Mouse (Mus musculus): ENCODE data around the gene Hsd17b2.

Gene Hsd17b2

DNA sequence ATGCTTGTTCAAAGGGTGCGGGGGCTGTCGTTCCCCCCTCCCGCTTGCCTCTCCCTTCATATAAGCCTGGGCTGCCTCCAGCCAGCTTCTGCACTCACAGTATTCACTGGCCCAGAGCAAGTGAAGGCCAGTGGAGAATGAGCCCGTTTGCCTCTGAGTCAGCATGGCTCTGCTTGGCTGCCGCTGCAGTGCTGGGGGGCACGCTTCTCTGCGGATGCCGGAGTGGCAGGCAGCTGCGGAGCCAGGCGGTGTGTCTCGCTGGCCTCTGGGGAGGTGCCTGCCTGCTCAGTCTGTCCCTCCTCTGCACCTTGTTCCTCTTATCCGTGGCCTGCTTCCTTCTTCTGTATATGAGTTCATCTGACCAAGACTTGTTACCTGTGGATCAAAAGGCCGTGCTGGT is at the start of gene Hsd17b2:
Gene Hsd17b2 (plus strand): TSS at position 46 of the 400 bp plus-strand sequence.
- DNase-seq (ENCODE audit: low read depth, low spot score) = no peak

DNA sequence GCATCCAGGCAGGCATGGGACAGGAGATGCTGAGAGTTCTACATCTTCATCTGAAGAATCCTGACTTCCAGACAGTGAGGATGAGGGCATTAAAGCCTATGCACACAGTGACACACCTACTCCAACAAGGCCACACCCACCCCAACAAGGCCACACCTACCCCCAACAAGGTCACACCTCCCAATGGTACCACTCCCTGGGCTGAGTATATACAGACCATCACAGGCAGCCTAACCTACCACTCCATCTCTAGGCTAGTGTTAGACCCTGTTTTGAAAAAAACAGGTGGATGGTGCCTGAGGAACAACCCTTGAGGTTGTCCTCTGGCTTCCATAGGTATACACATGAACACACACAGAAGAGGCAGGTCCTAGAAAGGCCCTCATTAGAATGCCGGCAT is 49.4 kb upstream of the Hsd17b2 start:
- no peak for DNase-seq (ENCODE audit: low read depth, low spot score)

DNA sequence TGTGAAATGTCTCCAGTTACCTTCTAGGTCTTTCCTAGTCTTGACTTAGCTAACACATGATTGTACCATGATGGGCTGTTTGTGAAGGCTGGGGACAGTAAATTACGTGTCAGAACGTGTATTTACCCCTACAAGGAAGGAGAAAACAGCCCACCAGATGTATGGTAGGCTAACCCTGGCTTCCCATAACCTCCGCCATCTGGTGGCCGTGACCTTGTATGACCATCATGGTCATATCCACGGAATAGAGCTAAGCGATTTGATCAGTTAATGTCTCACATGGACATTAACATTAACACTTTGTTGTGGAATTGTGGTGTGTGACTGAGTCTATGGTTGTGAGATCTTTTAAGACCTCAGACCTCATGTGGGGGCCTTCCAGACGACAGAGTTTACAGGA is 42.7 kb upstream of the Hsd17b2 start:
- no peak for DNase-seq (ENCODE audit: low read depth, low spot score)

DNA sequence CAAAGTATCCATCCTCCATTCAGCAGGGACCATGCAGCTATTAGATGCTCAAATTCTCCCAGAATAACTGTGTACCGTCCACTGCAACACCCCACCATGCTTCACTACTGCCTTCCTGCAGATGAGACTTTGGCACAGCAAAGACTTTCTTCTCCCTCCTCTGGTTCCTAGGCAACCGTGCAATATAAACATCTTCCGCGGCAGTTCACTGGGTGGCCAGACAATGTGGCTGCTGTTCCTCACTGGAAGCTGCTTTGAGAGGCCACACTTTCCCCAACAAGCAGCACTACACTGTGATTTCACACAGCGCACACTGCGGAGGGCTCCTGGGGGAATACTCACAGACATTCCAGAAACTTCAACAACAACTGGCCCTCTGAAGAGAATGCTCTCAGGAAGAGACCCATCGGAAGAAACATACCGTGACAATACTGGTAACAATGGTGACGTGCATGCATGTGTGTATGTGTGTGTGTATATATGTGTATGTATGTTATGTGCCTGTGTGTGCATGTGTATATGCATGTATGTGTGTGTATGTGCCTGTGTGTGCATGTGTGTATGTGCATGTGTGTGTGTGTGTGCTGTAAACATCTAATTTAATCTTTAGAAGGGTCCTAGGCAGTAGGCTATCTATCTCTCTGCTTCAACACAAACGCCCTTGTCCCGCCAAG is 41.2 kb upstream of the Hsd17b2 start:
- DNase-seq (ENCODE audit: low read depth, low spot score) = no peak

DNA sequence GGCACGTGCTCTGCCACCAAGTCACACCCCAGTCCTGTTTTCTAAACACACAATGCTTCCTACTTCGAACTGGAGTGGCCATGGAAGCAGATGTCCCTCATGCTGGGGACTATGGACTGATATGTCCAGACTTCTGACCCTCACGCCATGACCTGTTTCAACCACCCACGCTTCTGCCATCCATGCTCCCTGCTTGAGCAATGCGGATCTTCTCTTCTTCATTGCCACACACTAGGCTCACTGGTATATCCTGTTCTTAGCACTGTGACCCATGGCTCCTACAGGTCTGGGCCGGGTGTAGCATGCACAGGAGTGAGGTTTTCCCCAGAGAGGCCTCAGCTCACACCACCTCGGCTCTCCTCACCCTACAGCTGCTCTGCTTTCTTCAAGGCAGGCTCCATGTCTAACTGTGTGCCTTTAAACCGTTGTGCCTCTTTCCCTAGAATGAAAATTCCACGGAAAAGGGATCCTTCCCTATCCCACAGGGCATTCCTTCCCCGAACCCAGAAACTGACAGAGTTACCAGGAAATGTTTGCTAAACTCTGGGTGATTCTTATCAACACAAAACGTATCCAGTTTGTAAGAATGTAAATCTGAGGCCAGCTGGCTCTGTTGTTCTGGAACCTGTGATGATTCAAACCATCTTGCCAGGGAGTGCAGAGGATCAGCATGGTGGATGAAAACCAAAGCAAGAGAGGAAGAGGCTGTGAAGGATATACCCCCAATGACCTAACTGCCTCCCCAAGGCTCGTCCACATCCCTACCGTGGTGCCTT is 34.2 kb upstream of the Hsd17b2 start:
- DNase-seq (ENCODE audit: low read depth, low spot score) = no peak

DNA sequence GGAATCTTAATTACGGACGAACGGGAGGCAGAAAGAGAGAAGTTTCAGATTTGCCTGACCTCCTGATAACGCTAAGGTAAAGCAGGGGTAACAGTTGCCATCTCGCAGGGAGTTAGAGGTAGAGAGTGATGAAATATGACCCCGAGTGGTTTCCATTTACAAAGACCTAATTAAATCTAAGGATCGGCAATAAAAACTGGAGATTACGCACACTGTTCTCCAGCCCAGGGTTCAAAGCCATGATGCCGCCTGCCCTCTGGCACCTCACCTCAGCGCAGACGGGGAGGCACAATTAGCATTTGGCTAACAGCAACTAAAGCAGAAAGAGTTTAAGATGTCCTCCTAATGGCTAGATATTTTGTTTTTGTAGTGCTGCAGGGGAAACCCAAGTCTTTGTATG is 31.2 kb upstream of the Hsd17b2 start:
- DNase-seq (ENCODE audit: low read depth, low spot score) = no peak

DNA sequence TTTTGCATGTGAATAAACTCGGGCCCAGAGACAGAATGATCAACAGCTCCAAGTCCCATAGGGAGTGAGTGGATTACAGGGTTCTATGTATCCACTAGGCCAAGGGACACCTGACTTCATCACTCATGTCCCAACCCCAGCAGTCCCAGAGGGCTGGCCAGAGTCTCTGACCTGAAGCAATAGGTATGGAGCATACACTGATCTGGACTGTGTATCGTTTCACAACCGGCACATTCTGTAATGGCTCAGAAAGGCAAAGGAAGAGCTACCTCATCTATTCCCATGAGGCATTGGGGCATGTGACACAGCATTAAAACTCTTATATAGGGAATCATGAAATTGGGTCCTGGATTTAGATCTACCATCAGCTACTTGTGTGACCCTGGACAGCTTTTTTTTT is 29.1 kb upstream of the Hsd17b2 start:
- DNase-seq (ENCODE audit: low read depth, low spot score) = no peak

DNA sequence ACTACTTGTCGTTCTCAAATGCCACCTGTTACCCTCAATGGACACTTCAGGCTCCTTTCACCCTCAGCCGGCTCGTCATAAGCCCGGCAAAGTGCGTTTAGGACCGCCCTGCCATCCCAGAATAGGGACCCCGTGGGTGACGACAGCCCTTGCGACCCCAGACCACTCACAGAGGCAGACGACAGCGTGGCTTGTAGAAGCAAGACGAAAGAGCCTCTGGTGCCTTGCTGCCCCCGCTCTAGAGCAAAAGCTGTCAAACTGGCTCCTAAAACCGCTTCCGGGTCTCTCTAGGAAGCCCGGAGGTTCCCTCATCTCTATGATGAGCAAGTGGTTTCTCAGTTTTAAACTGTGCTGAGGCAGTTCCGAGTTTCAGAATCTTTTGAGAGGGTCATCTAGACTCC is 28.3 kb upstream of the Hsd17b2 start, which contains the start of gene Sdr42e1:
Gene Sdr42e1 (minus strand): TSS at position 260 of the 401 bp plus-strand sequence.
- DNase-seq (ENCODE audit: low read depth, low spot score) = peak; percentile 22

DNA sequence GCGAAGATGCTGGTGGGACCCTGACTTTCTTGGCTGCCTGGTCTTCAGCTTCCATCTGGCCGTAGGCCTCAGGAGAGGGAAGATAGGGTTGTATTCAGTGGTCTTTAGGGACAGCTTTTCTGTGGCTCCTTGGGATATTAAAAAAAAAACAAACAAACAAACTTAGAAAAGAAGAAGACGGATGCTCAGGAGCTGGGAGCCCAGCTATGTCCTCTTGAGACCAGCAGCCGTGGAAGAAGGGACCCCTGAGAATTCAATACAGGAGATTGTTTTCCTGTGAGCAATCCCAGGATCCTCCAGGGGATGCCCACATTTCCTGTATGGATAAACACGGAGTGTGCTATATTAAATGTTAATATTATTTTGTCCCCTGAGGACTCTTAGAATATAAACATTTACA is 26.5 kb upstream of the Hsd17b2 start:
- no peak for DNase-seq (ENCODE audit: low read depth, low spot score)

DNA sequence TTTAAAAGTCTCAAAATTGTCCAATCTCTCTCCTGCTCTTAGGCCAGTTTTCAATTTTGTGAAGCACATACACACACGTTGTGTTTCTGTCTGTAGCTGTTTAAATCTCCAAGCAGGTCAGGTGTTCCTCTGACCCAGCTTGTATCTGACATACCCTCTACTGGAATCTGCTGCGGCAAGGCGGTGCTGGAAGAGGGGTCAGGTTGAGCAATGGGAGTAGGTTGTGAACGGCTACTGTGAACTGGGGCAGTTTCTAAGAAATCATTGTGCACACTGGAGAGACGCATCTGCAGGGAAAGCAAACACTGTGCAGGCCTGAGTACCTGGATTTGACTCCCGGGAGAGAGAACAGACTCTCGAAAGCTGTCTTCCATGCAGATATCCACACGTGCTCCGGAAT is 25.2 kb upstream of the Hsd17b2 start:
- no peak for DNase-seq (ENCODE audit: low read depth, low spot score)

DNA sequence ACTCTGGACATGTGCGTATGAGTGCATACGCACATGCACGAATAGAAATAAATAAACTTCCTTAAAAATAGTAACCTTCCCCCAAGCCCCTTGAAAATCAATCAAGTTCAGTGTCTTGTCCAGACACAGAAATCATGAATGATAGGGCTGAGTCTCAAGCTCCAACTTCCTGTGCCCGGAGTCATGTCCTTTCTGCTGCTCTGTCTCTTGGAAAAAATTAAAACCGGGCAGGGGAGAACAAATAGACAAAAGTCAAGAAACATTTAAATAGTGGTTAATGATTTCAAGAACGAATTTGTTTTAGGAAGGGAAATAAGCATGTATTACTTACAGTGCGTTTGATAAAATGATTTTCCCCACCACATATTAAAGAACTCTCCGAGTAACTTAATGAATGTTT is 24.7 kb upstream of the Hsd17b2 start:
- DNase-seq (ENCODE audit: low read depth, low spot score) = no peak

DNA sequence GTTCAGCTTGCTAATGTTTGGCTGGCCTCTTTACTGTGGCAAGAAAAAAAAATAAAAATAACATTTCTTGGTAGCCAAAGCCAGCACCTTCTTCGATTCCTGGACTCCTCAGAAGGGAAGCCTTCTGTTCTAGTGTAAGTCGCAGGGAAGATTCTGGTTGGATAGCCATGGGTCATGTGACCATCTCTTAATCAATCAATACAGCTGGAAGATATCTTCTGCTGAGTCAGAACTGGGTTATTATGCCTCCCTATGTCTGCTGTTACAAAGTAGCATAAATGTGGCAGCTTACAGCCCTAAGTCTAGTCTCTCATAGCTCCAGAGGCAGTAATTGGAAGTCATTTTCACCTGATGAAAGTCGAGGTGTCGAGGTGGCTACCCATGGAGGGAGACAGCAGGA is 23.1 kb upstream of the Hsd17b2 start:
- no peak for DNase-seq (ENCODE audit: low read depth, low spot score)

DNA sequence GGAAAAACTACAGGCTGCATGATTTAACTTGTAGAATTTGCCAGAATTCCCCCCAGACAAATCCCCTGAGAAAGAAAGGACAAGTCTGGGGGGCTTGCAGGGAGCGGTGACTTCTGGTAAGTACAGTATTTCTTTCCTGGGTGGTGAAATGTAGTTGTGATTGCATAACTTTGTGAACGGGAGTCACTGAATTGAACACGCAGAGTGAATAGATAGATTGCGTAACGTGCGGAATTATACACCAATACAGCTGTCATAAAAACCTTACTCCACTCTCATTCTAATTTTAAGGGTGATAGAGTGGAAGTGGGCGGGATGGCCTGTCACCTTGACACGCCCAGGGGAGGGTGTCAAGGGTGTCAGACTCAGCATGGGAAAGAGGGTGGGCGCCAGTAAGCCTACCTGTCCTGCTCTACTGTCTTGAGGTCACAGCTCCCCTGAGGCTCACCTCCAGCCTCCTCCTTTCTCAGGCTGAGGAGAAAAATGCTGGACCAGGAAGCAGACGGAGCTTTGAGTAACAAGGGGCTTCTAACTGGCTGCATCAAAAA is 17.7 kb upstream of the Hsd17b2 start:
- no peak for DNase-seq (ENCODE audit: low read depth, low spot score)

DNA sequence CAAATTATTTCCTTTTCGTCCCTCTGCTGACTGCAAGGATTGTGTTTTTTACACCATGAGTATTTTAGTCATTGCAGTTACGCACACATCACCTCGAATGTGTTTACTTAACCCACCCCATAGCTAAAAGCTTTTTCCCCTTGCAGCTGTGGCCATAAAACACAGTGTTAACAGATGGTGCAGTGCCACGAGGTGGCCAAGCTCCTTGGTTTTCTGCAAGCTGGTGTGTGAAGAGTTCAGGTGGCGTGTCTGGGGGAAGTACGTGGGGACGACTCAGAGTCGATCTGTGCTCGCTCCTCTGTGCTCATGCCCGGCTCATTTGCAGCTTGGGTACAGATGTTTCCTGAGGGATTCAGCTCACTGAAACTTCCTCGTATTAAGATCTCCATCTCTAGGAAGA is 17.2 kb upstream of the Hsd17b2 start:
- no peak for DNase-seq (ENCODE audit: low read depth, low spot score)

DNA sequence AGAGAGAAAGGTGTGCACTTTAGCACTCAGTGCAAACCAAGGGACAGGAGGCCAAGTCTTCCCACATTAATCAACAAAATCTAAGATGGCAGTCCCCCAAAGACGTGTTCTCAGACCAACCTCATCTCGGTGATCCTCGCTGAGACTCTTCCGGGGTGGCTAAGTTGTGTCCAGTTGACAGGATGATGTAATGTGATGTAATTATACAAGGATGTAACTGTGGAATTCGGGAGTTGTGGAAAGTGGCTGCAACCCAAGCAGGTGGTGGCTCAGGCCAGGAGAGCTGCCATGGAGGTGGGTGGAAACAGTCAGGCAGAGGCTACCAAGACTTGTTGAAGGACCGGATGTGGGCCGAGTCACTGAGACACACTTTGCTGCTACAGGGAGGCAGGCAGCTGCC is 13.8 kb upstream of the Hsd17b2 start:
- DNase-seq (ENCODE audit: low read depth, low spot score) = no peak

DNA sequence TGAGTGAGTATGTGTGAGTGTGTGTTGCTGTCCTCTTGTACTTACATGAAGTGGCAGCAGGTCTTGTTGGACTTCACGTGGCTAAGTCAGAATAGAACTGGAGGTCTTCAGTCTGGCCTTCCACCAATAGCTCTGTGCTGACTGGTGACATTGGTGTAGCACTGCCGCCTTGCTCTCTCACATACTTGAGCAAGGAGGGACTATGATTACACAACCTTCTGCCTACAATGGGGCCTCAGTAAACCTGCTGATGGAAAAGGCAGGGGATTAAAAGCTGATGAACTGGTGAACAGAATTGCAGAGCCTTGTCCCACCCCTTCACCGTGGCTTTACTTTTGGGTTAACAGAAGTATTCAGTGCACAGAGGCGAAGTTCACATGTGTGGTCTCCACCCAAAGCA is 9.6 kb upstream of the Hsd17b2 start:
- no peak for DNase-seq (ENCODE audit: low read depth, low spot score)

DNA sequence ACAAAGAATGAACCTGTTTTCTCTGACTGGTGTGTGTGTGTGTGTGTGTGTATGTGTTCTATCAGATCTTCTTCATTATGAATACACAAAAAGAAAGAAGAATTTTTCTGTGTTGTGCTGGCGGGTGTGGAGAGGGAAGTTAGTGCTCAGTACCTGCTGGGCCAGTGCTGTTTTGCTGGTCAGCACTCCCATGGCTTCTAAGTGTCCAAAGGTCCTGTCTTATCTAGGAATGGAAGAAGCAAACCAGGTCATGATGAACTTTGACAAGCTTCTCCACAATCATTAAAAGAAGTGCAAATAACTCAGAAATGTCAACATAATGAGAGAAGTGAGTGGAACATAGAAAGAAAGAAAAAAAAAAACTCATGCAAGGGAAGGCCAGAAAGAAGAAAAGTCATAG is 6.1 kb upstream of the Hsd17b2 start:
- DNase-seq (ENCODE audit: low read depth, low spot score) = no peak

DNA sequence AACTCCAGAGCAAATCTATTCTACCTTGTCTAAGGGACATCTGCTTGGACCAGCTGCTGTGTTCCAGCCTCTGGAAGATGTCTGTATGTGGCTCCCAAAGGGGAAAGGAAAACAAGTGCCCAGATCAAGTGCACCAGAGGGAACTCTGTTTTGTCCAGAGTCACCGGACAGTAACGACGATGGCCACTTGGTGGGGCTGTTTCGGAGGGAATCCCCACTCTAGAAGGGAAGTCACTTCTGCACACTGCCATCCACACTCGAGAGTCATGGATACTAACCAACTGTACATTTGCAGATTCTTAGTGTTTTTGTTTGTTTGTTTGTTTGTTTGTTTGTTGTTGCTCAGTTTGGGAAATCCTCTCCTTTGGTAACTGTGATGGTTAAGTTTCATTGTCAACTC is 4.5 kb upstream of the Hsd17b2 start:
- no peak for DNase-seq (ENCODE audit: low read depth, low spot score)

DNA sequence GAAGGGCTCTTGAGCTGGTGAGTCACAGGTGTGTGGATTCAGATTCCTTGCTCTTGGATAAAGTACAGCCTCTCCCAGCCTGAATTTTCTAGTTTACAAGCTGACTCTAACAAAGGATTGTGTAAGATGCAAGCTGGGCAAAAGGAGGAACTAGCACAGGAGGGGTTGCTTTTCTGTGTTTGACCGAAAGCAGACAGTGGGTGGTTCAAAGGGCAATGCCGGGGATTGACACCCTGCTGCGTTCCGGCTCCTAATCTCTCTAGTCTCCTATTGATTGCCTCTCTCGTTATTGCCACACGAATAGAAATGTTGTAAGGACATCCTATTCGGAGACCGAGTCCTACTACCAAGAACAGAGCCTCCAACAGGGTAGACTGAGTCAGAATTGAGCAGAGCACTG is 1.0 kb upstream of the Hsd17b2 start:
- DNase-seq (ENCODE audit: low read depth, low spot score) = no peak

DNA sequence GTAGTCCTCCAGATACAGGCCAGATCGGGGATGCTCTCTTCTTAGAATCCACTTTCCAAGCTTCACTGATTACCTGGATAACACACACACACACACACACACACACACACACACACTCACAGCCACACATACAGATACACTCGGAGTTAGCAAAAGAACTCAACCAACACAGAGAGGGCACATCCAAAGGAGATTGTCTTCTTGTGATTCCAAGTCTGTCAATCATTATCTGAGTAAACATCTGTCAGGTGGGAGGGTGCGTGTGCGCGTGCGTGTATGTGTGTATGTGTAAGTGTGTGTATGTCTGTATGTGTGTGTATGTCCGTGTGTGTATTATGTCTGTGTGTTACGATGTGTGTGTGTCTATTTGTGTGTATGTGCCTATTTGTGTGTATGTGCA is 458 bp upstream of the Hsd17b2 start:
- DNase-seq (ENCODE audit: low read depth, low spot score) = no peak

DNA sequence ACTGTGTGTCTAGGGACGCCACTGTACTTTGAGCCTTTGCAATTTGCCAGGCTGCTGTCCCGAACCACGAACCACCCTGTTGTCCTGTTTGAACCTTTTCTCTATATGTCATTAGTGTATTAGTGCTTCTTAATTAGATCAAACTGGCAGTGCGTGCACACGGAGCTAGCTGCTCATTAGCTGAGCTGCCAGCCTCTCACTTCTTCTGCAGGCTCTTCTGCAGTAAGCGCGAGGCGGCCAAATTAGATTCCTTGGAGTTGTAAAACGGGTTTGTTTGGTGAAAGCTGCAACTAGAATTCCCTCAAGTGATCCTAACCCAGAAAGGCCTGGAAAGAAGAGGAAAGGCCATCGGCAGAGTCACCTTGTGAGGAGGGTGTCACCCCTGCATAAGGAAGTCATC is 997 bp downstream of the Hsd17b2 start:
- no peak for DNase-seq (ENCODE audit: low read depth, low spot score)

DNA sequence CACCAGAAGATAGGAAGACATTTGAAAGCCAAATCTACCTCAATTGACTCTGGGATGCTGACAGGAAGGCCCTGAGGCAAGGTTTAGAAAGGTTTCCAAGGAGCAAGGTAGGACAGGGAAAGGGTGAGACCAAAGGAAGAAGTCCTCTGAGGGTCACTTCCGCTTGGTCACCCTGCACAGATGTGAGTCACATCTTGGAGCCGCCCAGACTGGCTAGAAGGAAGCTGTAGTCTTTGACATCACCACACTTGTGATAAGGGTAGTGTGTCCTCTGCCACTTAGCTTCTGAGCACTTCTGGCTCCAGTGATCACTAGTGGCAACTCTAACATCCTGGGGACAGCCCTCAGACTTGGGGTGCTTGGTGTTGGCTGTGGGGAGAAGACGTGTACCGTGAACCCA is 4.4 kb downstream of the Hsd17b2 start:
- no peak for DNase-seq (ENCODE audit: low read depth, low spot score)

DNA sequence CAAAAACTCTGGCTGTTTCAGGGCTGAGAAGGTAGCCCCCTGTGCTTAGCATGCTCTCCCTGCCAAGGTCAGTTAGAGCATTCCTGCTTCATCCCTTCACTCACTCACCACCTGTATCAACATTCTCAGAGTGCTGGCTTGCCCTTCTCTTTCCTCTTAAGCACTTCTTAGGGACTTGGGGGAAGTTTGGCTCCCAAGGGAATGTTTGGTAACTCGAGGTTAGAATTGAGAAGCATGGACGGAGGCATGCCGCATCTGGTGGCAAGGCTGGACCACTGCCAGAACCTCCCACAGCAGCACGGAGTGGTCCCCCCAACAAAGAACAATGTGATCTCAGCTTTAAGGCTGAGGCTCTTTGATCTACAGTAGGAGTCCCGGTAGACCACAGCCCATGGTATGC is 10.5 kb downstream of the Hsd17b2 start:
- DNase-seq (ENCODE audit: low read depth, low spot score) = no peak

Data from skeletal muscle tissue, adult 2 months (tissue).